Mouse (Mus musculus) CH12.LX (cell line): ENCODE measurements around the gene Vps11. TPM values are rescaled to one million over a fixed set of nuclear protein-coding genes. Genes with fewer than 3 reads are reported as not detected.
A peak's percentile ranks its signal among the peaks of the same experiment; 100 is the strongest.

Source experiments
- DNase-seq: peaks from one replicate; pipeline ENCODE4 v3.0.0-alpha.2; 2013; ENCODE audit errors: extremely low read depth
- H3K27ac ChIP-seq: 2 replicates; pipeline ENCODE4 v1.5.1; 2012; ENCODE audit warnings: low read depth, mild to moderate bottlenecking, control low read depth, moderate library complexity; ENCODE audit not compliant: insufficient read depth
- H3K27me3 ChIP-seq: replicated peaks from 2 replicates; pipeline ENCODE3; 2012; ENCODE audit warnings: inconsistent platforms
- H3K36me3 ChIP-seq, 2 experiments: replicated peaks in 1 of 2; 2 replicates each; pipeline versions ENCODE3 to v1.6.1; 2012; ENCODE audit warnings: inconsistent platforms in 1 of 2, low read length in 1 of 2, mild to moderate bottlenecking in 1 of 2, mixed read lengths in 1 of 2, moderate library complexity in 1 of 2; ENCODE audit not compliant: control insufficient read depth in 1 of 2, insufficient read depth in 1 of 2
- H3K4me1 ChIP-seq, 2 experiments: 2 replicates each; pipeline ENCODE4 v1.6.1; 2012; ENCODE audit warnings: inconsistent platforms in 1 of 2, moderate library complexity in 1 of 2; ENCODE audit not compliant: insufficient read depth in 2 of 2, control insufficient read depth in 1 of 2
- H3K4me2 ChIP-seq: 2 replicates; pipeline ENCODE4 v1.6.1; 2012; ENCODE audit warnings: low read depth, mild to moderate bottlenecking, control low read depth; ENCODE audit not compliant: poor library complexity, insufficient read depth, severe bottlenecking
- H3K4me3 ChIP-seq, 3 experiments: fragments of 150-350 bp in 1 of 3; sonication (generic) in 1 of 3; replicated peaks in 1 of 3; 2 replicates each; pipeline versions ENCODE3 to v1.5.1; 2011 to 2012; ENCODE audit warnings: low read depth in 2 of 3, low read length in 2 of 3, mild to moderate bottlenecking in 2 of 3, moderate library complexity in 2 of 3, control low read depth in 1 of 3, improper control_type of control experiment in 1 of 3, inconsistent platforms in 1 of 3, mixed read lengths in 1 of 3; ENCODE audit not compliant: poor library complexity in 1 of 3
- H3K79me2 ChIP-seq: replicated peaks from 2 replicates; pipeline ENCODE4 v1.6.1; 2012; ENCODE audit warnings: mild to moderate bottlenecking, moderate library complexity; ENCODE audit not compliant: control insufficient read depth, poor library complexity, insufficient read depth, severe bottlenecking; ENCODE audit errors: extremely low read depth
- H3K9ac ChIP-seq: 2 replicates; pipeline ENCODE4 v1.6.1; 2012; ENCODE audit warnings: low read depth, mild to moderate bottlenecking, control low read depth, moderate library complexity; ENCODE audit not compliant: insufficient read depth
- H3K9me3 ChIP-seq: replicated peaks from 2 replicates; pipeline ENCODE3; 2012; ENCODE audit warnings: low read length, inconsistent platforms, mixed read lengths
- CTCF ChIP-seq, 2 experiments: IDR thresholded peaks in 1 of 2; conservative IDR thresholded peaks in 1 of 2; 2 replicates each; pipeline ENCODE4 v1.5.1; 2011 to 2012; ENCODE audit warnings: low read depth in 2 of 2, low read length in 2 of 2, improper control_type of control experiment in 1 of 2, inconsistent platforms in 1 of 2, mild to moderate bottlenecking in 1 of 2, moderate library complexity in 1 of 2
- E2F4 ChIP-seq: IDR thresholded peaks from 2 replicates; pipeline ENCODE4 v1.6.1; 2011; ENCODE audit warnings: low read depth, low read length, improper control_type of control experiment; ENCODE audit not compliant: insufficient replicate concordance
- ELF1 ChIP-seq: IDR thresholded peaks from 2 replicates; pipeline ENCODE4 v1.6.1; 2014; ENCODE audit warnings: low read depth, mild to moderate bottlenecking, inconsistent platforms, low read length, improper control_type of control experiment
- EP300 ChIP-seq: IDR thresholded peaks from 2 replicates; pipeline ENCODE4 v1.6.1; 2011; ENCODE audit warnings: low read length, improper control_type of control experiment
- ETS1 ChIP-seq: conservative IDR thresholded peaks from 2 replicates; pipeline ENCODE4 v1.6.1; 2012; ENCODE audit warnings: low read depth, mild to moderate bottlenecking, inconsistent platforms, low read length, improper control_type of control experiment, moderate library complexity
- IRF4 ChIP-seq: IDR thresholded peaks from 2 replicates; pipeline ENCODE4 v1.6.1; 2014; ENCODE audit warnings: low read depth, mild to moderate bottlenecking, inconsistent platforms, low read length, improper control_type of control experiment
- JUN ChIP-seq: IDR thresholded peaks from 2 replicates; pipeline ENCODE4 v1.6.1; 2011; ENCODE audit warnings: low read depth, mild to moderate bottlenecking, low read length, improper control_type of control experiment, moderate library complexity; ENCODE audit not compliant: insufficient read depth
- JUND ChIP-seq: conservative IDR thresholded peaks from 2 replicates; pipeline ENCODE4 v1.6.1; 2011; ENCODE audit warnings: low read depth, low read length, improper control_type of control experiment
- MAX ChIP-seq: IDR thresholded peaks from 2 replicates; pipeline ENCODE4 v1.6.1; 2011; ENCODE audit warnings: low read length, improper control_type of control experiment
- MEF2A ChIP-seq: IDR thresholded peaks from 2 replicates; pipeline ENCODE4 v1.6.1; 2014; ENCODE audit warnings: low read depth, mild to moderate bottlenecking, inconsistent platforms, low read length, improper control_type of control experiment, borderline replicate concordance
- MXI1 ChIP-seq: IDR thresholded peaks from 2 replicates; pipeline ENCODE4 v1.6.1; 2011; ENCODE audit warnings: mild to moderate bottlenecking, low read depth, low read length, improper control_type of control experiment
- NRF1 ChIP-seq: IDR thresholded peaks from 2 replicates; pipeline ENCODE4 v1.6.1; 2014; ENCODE audit warnings: low read depth, mild to moderate bottlenecking, inconsistent platforms, low read length, improper control_type of control experiment, moderate library complexity
- RAD21 ChIP-seq: IDR thresholded peaks from 2 replicates; pipeline ENCODE4 v1.6.1; 2011; ENCODE audit warnings: low read depth, mild to moderate bottlenecking, low read length, improper control_type of control experiment, moderate library complexity
- RCOR1 ChIP-seq: conservative IDR thresholded peaks from 2 replicates; pipeline ENCODE4 v1.6.1; 2012; ENCODE audit warnings: low read depth, mild to moderate bottlenecking, inconsistent platforms, low read length, improper control_type of control experiment
- SIN3A ChIP-seq: IDR thresholded peaks from 2 replicates; pipeline ENCODE4 v1.6.1; 2012; ENCODE audit warnings: low read length, improper control_type of control experiment, inconsistent platforms
- SMC3 ChIP-seq: IDR thresholded peaks from 2 replicates; pipeline ENCODE4 v1.6.1; 2011; ENCODE audit warnings: low read depth, low read length, improper control_type of control experiment
- TCF12 ChIP-seq: IDR thresholded peaks from 2 replicates; pipeline ENCODE4 v1.6.1; 2014; ENCODE audit warnings: low read depth, mild to moderate bottlenecking, inconsistent platforms, low read length, improper control_type of control experiment
- USF2 ChIP-seq: conservative IDR thresholded peaks from 2 replicates; pipeline ENCODE4 v1.6.1; 2011; ENCODE audit warnings: low read depth, low read length, improper control_type of control experiment
- ZC3H11A ChIP-seq: IDR thresholded peaks from 2 replicates; pipeline ENCODE4 v1.6.1; 2012; ENCODE audit warnings: low read depth, mild to moderate bottlenecking, inconsistent platforms, low read length, improper control_type of control experiment
- ZKSCAN1 ChIP-seq: IDR thresholded peaks from 2 replicates; pipeline ENCODE4 v1.6.1; 2012; ENCODE audit warnings: low read depth, inconsistent platforms, low read length, improper control_type of control experiment, borderline replicate concordance
- ZNF384 ChIP-seq: IDR thresholded peaks from 2 replicates; pipeline ENCODE4 v1.6.1; 2012; ENCODE audit warnings: low read depth, low read length, improper control_type of control experiment, inconsistent platforms
- dilution Hi-C: fragments of 300-500 bp; cut with MboI; formaldehyde crosslinking; loops from 2 replicates; pipeline ENCODE4 v1.14.3; 2020; ENCODE audit warnings: low sequenced_read_pairs; ENCODE audit not compliant: extremely low pct_unique_long_range_greater_than_20kb, extremely low pct_ligation_motif_present
- in situ Hi-C: fragments of 300-500 bp; cut with MboI; formaldehyde crosslinking; loops from 3 replicates; pipeline ENCODE4 v1.14.3; 2019; ENCODE audit warnings: low sequenced_read_pairs, low pct_ligation_motif_present, low pct_unique_long_range_greater_than_20kb, mixed read lengths
- polyA plus RNA-seq: library from polyadenylated mRNA; unstranded; fragments of >175 nt; gene quantifications from 2 replicates; pipeline ENCODE4 v1.2.1, GENCODE M21; 2012; ENCODE audit warnings: low read depth; ENCODE audit not compliant: insufficient read length
- total RNA-seq, 2 experiments: library from RNA; depleted of rRNA; stranded (reverse); fragments of 300-350 nt in 1 of 2; fragments of >200 nt in 1 of 2; gene quantifications; 2 replicates each; pipeline ENCODE4 v1.2.3; 2012 to 2014

Vps11 gene
- total and polyA plus RNA-seq, 3 experiments = 16.1 to 24.8 (median 22.1) TPM

- no peak for DNase-seq
- H3K27ac ChIP-seq = no peak overlapping the region
- H3K27me3 ChIP-seq = no peaks in the 10 kb centered on the region
- TF ChIP-seq ETS1 (no peak), JUN (no peak), IRF4 (no peak), ELF1 (no peak), MEF2A (no peak), JUND (no peak), RCOR1 (no peak), ZKSCAN1 (no peak), ZC3H11A (no peak), TCF12 (no peak)
- in situ Hi-C loops (loop anchor here (5.0 kb wide), 1 partner anchor 56 kb away; the partner anchor contains the start of gene Hmbs), dilution Hi-C loops (no loop called here)
- no peaks in the 10 kb centered on the region for H3K9me3 ChIP-seq
- peaks cover 10 to 73% of the 10 kb centered on the region in 2 experiments for H3K4me1 ChIP-seq
- H3K79me2 ChIP-seq = no peaks in the 10 kb centered on the region
- H3K36me3 ChIP-seq = peaks cover 34 to 53% of the 10 kb centered on the region in 2 experiments
- no peak overlapping the region for H3K4me3 ChIP-seq
- H3K9ac ChIP-seq = no peak overlapping the region
- H3K4me2 ChIP-seq = no peak overlapping the region
Measured at GRCm38 (mm10) chr9:44398551-44398950, 37.1 kb upstream of the Vps11 start.

DNA sequence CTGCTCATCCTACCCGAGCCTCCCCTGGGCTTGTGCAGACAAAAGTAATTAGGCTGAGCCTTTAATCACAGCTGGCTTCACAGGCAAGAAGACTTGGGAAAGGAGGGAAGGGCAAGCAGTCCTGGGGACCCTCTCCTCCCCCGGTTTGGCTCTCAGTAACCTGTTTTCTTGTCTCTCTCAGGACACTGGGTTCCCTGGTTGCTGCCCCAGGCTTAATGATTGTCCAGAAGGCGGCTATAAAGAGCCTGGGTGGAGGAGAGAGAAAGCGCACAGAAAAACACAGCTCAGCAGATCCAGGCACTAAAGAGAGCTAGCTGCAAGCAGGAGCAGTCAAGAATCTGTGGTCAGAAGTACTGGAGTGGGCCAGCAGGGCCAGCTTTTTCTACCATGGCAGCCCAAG is 36.6 kb upstream of the Vps11 start:
- no peak for TF ChIP-seq MAX
- TF ChIP-seq E2F4 = no peak
- no peak for TF ChIP-seq NRF1
- no peak for TF ChIP-seq SIN3A
- TF ChIP-seq ZC3H11A = no peak
- TF ChIP-seq CTCF (conservative IDR thresholded peaks at IDR 0.05 in 1 of 2, IDR thresholded peaks at IDR 0.05 in 1 of 2; ENCODE audit: low read depth in 2 of 2, low read length in 2 of 2) = no peak
- TF ChIP-seq ZKSCAN1 = no peak
- TF ChIP-seq MXI1 = no peak
- no peak for TF ChIP-seq JUN
- no peak for TF ChIP-seq USF2
- TF ChIP-seq ELF1 = no peak
- TF ChIP-seq EP300 = no peak
- no peak for TF ChIP-seq SMC3
- TF ChIP-seq ZNF384 = no peak
- TF ChIP-seq RAD21 = no peak
- Histone ChIP-seq H3K79me2 (no peaks in the 10 kb centered on the region), H3K27me3 (no peaks in the 10 kb centered on the region), H3K9ac (no peak overlapping the region), H3K4me2 (no peak overlapping the region), H3K36me3 (peaks cover 30 to 50% of the 10 kb centered on the region in 2 experiments), H3K9me3 (no peaks in the 10 kb centered on the region), H3K27ac (no peak overlapping the region), H3K4me3 (peak overlapping the region in 1 of 3 experiments; percentile 80), H3K4me1 (peaks cover 10 to 75% of the 10 kb centered on the region in 2 experiments)
- DNase-seq = no peak
- in situ Hi-C loops = loop anchor here (5.0 kb wide), 1 partner anchor 56 kb away; the partner anchor contains the start of gene Hmbs
- dilution Hi-C loops = no loop called here
